Mouse (Mus musculus) kidney, embryonic 15.5 days (tissue): ENCODE data around the gene Zfp704. TPM values are rescaled to one million over a fixed set of nuclear protein-coding genes. Genes with fewer than 3 reads are reported as not detected.

ENCODE experiments used
- ATAC-seq: fragments of 200-750 bp; cut with Nextera tagmentation; replicated peaks from 2 replicates; pipeline ENCODE4 v1.8.0; 2017; ENCODE audit warnings: moderate TSS enrichment; ENCODE audit not compliant: low FRiP score
- H3K27ac ChIP-seq: fragments of 300-500 bp; sonication (generic); 2 replicates; pipeline ENCODE4 v1.5.1; 2015; ENCODE audit warnings: mild to moderate bottlenecking, inconsistent platforms
- H3K27me3 ChIP-seq: fragments of 300-500 bp; sonication (generic); 2 replicates; pipeline ENCODE4 v1.6.1; 2015; ENCODE audit warnings: inconsistent platforms
- H3K36me3 ChIP-seq: fragments of 300-500 bp; sonication (generic); 2 replicates; pipeline ENCODE4 v1.6.1; 2015; ENCODE audit warnings: inconsistent platforms
- H3K4me1 ChIP-seq: fragments of 300-500 bp; sonication (generic); 2 replicates; pipeline ENCODE4 v1.6.1; 2015; ENCODE audit warnings: inconsistent platforms
- H3K4me2 ChIP-seq: fragments of 300-500 bp; sonication (generic); 2 replicates; pipeline ENCODE4 v1.6.1; 2015; ENCODE audit warnings: moderate library complexity, mild to moderate bottlenecking, inconsistent platforms
- H3K4me3 ChIP-seq: fragments of 300-500 bp; sonication (generic); replicated peaks from 2 replicates; pipeline ENCODE4 v1.5.1; 2015; ENCODE audit warnings: mild to moderate bottlenecking, inconsistent platforms
- H3K9ac ChIP-seq: fragments of 300-500 bp; sonication (generic); 2 replicates; pipeline ENCODE4 v1.6.1; 2015; ENCODE audit warnings: mild to moderate bottlenecking, inconsistent platforms
- H3K9me3 ChIP-seq: fragments of 300-500 bp; sonication (generic); replicated peaks from 2 replicates; pipeline ENCODE4 v1.6.1; 2016; ENCODE audit warnings: inconsistent platforms
- WGBS: fragments of 180-500 bp; shearing (Covaris S2); methylation state at CpG from one replicate; pipeline ENCODE4 v1.1.7; 2015; ENCODE audit warnings: mixed read lengths; 5-methylcytosine and 5-hydroxymethylcytosine counted together
- polyA plus RNA-seq: library from polyadenylated mRNA; unstranded; fragments of >200 nt; fragmentation: Nextera tagmentation; extraction: Ambion mirVana; gene quantifications from 2 replicates; pipeline ENCODE4 v1.2.1, GENCODE M21; 2015

Gene Zfp704
- polyA plus RNA-seq, result 11.0 and 12.1 TPM in 2 replicates

- H3K9me3 ChIP-seq, result no peaks in the 10 kb centered on the region
- H3K9ac ChIP-seq, result peak within 1 kb of the TSS; percentile 90
- H3K36me3 ChIP-seq, result no peaks in the 10 kb centered on the region
- 0 out of 2 replicates have a peak, but pooled peaks cover 2% of the 10 kb centered on the region for H3K27me3 ChIP-seq
- H3K27ac ChIP-seq, result peak within 1 kb of the TSS; percentile 95
- ATAC-seq, result peak; percentile 92
- under 1% methylated on average over 73 of the region's 97 CpGs for WGBS
- H3K4me3 ChIP-seq, result peak within 1 kb of the TSS; percentile 81
- peak within 1 kb of the TSS; percentile 88 for H3K4me2 ChIP-seq
- H3K4me1 ChIP-seq, result peaks cover 52% of the 10 kb centered on the region
These were observed at the start of gene Zfp704 for GRCm38 (mm10) chr3:9609581-9610341. Zfp704 (minus strand) TSS chr3:9610085.

GRCm38 (mm10) chr3:9633036-9634005 lies 23.4 kb upstream of the Zfp704 start:
- ATAC-seq, result no peak
- Histone ChIP-seq H3K36me3 (no peaks in the 10 kb centered on the region), H3K27me3 (peaks cover 11% of the 10 kb centered on the region; the same call in 1 of the 2 replicates), H3K27ac (no peak overlapping the region), H3K9ac (no peak overlapping the region), H3K9me3 (no peaks in the 10 kb centered on the region), H3K4me3 (no peak overlapping the region), H3K4me1 (peaks cover 13% of the 10 kb centered on the region), H3K4me2 (no peak overlapping the region)
- 81% methylated on average over 10 of the region's 10 CpGs for WGBS

- H3K27me3 ChIP-seq, result peaks cover 11% of the 10 kb centered on the region; the same call in 1 of the 2 replicates
- peaks cover 13% of the 10 kb centered on the region for H3K4me1 ChIP-seq
- H3K9ac ChIP-seq, result peak overlapping the region; percentile 31; the same call in 1 of the 2 replicates
- no peaks in the 10 kb centered on the region for H3K9me3 ChIP-seq
- WGBS, result 10% methylated on average over 17 of the region's 17 CpGs
- ATAC-seq, result 0 out of 2 replicates have a peak, but pooled peaks have one; percentile 38
- H3K4me3 ChIP-seq, result peak overlapping the region; percentile 27
- H3K4me2 ChIP-seq, result peak overlapping the region; percentile 57
- no peak overlapping the region for H3K27ac ChIP-seq
- no peaks in the 10 kb centered on the region for H3K36me3 ChIP-seq
These were observed 20.1 kb upstream of the Zfp704 start for GRCm38 (mm10) chr3:9629951-9630350.

GRCm38 (mm10) chr3:9628041-9628440 lies 18.2 kb upstream of the Zfp704 start:
- Histone ChIP-seq H3K36me3 (no peaks in the 10 kb centered on the region), H3K9me3 (no peaks in the 10 kb centered on the region), H3K27ac (no peak overlapping the region), H3K9ac (no peak overlapping the region), H3K4me3 (no peak overlapping the region), H3K27me3 (peaks cover 11% of the 10 kb centered on the region; the same call in 1 of the 2 replicates), H3K4me2 (no peak overlapping the region), H3K4me1 (peaks cover 13% of the 10 kb centered on the region)
- ATAC-seq, result peak; percentile 38; the same call in 1 of the 2 replicates
- WGBS, result 34% methylated on average over 4 of the region's 4 CpGs

GRCm38 (mm10) chr3:9626149-9626548 lies 16.3 kb upstream of the Zfp704 start:
- no peak overlapping the region for H3K4me2 ChIP-seq
- H3K9me3 ChIP-seq, result no peaks in the 10 kb centered on the region
- no peak overlapping the region for H3K27ac ChIP-seq
- peaks cover 13% of the 10 kb centered on the region for H3K4me1 ChIP-seq
- WGBS, result 46% methylated on average over 5 of the region's 5 CpGs
- H3K9ac ChIP-seq, result no peak overlapping the region
- H3K4me3 ChIP-seq, result no peak overlapping the region
- H3K36me3 ChIP-seq, result no peaks in the 10 kb centered on the region
- ATAC-seq, result no peak
- peaks cover 11% of the 10 kb centered on the region; the same call in 1 of the 2 replicates for H3K27me3 ChIP-seq

- Histone ChIP-seq H3K27ac (no peak overlapping the region), H3K4me1 (no peaks in the 10 kb centered on the region), H3K9me3 (no peaks in the 10 kb centered on the region), H3K4me3 (no peak overlapping the region), H3K4me2 (no peak overlapping the region), H3K27me3 (no peaks in the 10 kb centered on the region), H3K9ac (no peak overlapping the region), H3K36me3 (no peaks in the 10 kb centered on the region)
- ATAC-seq, result no peak
- WGBS, result 85% methylated on average over 12 of the region's 12 CpGs
These were observed 10.7 kb upstream of the Zfp704 start for GRCm38 (mm10) chr3:9620611-9621010.

GRCm38 (mm10) chr3:9619562-9620275 lies 9.8 kb upstream of the Zfp704 start:
- WGBS, result 62% methylated on average over 6 of the region's 6 CpGs
- H3K4me1 ChIP-seq, result no peaks in the 10 kb centered on the region
- no peak overlapping the region for H3K4me2 ChIP-seq
- H3K27ac ChIP-seq, result no peak overlapping the region
- no peaks in the 10 kb centered on the region for H3K9me3 ChIP-seq
- H3K9ac ChIP-seq, result no peak overlapping the region
- ATAC-seq, result no peak
- H3K36me3 ChIP-seq, result no peaks in the 10 kb centered on the region
- H3K4me3 ChIP-seq, result no peak overlapping the region
- no peaks in the 10 kb centered on the region for H3K27me3 ChIP-seq

- 64% methylated on average over 9 of the region's 9 CpGs for WGBS
- ATAC-seq, result no peak; the same call in 1 of the 2 replicates
- Histone ChIP-seq H3K4me1 (peaks cover 4% of the 10 kb centered on the region; the same call in 1 of the 2 replicates), H3K36me3 (no peaks in the 10 kb centered on the region), H3K9me3 (no peaks in the 10 kb centered on the region), H3K4me2 (no peak overlapping the region), H3K27ac (no peak overlapping the region), H3K27me3 (0 out of 2 replicates have a peak, but pooled peaks cover 2% of the 10 kb centered on the region), H3K9ac (no peak overlapping the region), H3K4me3 (no peak overlapping the region)
These were observed 7.2 kb upstream of the Zfp704 start for GRCm38 (mm10) chr3:9617101-9617500.

GRCm38 (mm10) chr3:9614676-9615075 lies 4.8 kb upstream of the Zfp704 start:
- H3K27me3 ChIP-seq, result 0 out of 2 replicates have a peak, but pooled peaks cover 2% of the 10 kb centered on the region
- no peak for ATAC-seq
- H3K4me1 ChIP-seq, result peaks cover 18% of the 10 kb centered on the region
- WGBS, result 72% methylated on average over 12 of the region's 12 CpGs
- no peaks in the 10 kb centered on the region for H3K9me3 ChIP-seq
- H3K36me3 ChIP-seq, result no peaks in the 10 kb centered on the region
- H3K27ac ChIP-seq, result no peak overlapping the region
- no peak overlapping the region for H3K4me3 ChIP-seq
- no peak overlapping the region for H3K9ac ChIP-seq
- no peak overlapping the region for H3K4me2 ChIP-seq

GRCm38 (mm10) chr3:9614011-9614410 lies 4.1 kb upstream of the Zfp704 start:
- no peaks in the 10 kb centered on the region for H3K36me3 ChIP-seq
- no peak overlapping the region for H3K27ac ChIP-seq
- 62% methylated on average over 8 of the region's 8 CpGs for WGBS
- H3K9me3 ChIP-seq, result no peaks in the 10 kb centered on the region
- H3K4me3 ChIP-seq, result no peak overlapping the region
- no peak overlapping the region for H3K4me2 ChIP-seq
- peaks cover 18% of the 10 kb centered on the region for H3K4me1 ChIP-seq
- H3K27me3 ChIP-seq, result 0 out of 2 replicates have a peak, but pooled peaks cover 2% of the 10 kb centered on the region
- no peak overlapping the region for H3K9ac ChIP-seq
- no peak for ATAC-seq

- no peak for ATAC-seq
- H3K27me3 ChIP-seq, result 0 out of 2 replicates have a peak, but pooled peaks cover 2% of the 10 kb centered on the region
- peak overlapping the region; percentile 19; the same call in 1 of the 2 replicates for H3K27ac ChIP-seq
- H3K9me3 ChIP-seq, result no peaks in the 10 kb centered on the region
- H3K4me2 ChIP-seq, result no peak overlapping the region
- peaks cover 37% of the 10 kb centered on the region for H3K4me1 ChIP-seq
- no peaks in the 10 kb centered on the region for H3K36me3 ChIP-seq
- no peak overlapping the region for H3K9ac ChIP-seq
- WGBS, result 42% methylated on average over 4 of the region's 4 CpGs
- H3K4me3 ChIP-seq, result no peak overlapping the region
These were observed 1.3 kb upstream of the Zfp704 start for GRCm38 (mm10) chr3:9611226-9611625.
